Mouse (Mus musculus) embryonic facial prominence, embryonic 12.5 days (tissue): ENCODE measurements around the gene Icmt. TPM values are rescaled to one million over a fixed set of nuclear protein-coding genes. Genes with fewer than 3 reads are reported as not detected.
A peak's percentile ranks its signal among the peaks of the same experiment; 100 is the strongest.

Experiments used
- ATAC-seq: fragments of 200-750 bp; cut with Nextera tagmentation; 2 replicates; pipeline ENCODE4 v1.8.0; 2017; ENCODE audit not compliant: insufficient number of reproducible peaks, insufficient read depth, low FRiP score, low TSS enrichment
- H3K27ac ChIP-seq: fragments of 300-500 bp; sonication (generic); 2 replicates; pipeline ENCODE4 v1.5.1; 2016; ENCODE audit warnings: mild to moderate bottlenecking
- H3K27me3 ChIP-seq: fragments of 300-500 bp; sonication (generic); 2 replicates; pipeline ENCODE4 v1.6.1; 2016; ENCODE audit warnings: mild to moderate bottlenecking, moderate library complexity
- H3K36me3 ChIP-seq: fragments of 300-500 bp; sonication (generic); 2 replicates; pipeline ENCODE4 v1.6.1; 2016; ENCODE audit warnings: mild to moderate bottlenecking
- H3K4me1 ChIP-seq: fragments of 300-500 bp; sonication (generic); 2 replicates; pipeline ENCODE4 v1.6.1; 2016
- H3K4me2 ChIP-seq: fragments of 300-500 bp; sonication (generic); replicated peaks from 2 replicates; pipeline ENCODE4 v1.6.1; 2016; ENCODE audit warnings: mild to moderate bottlenecking, moderate library complexity
- H3K4me3 ChIP-seq: fragments of 300-500 bp; sonication (generic); 2 replicates; pipeline ENCODE4 v1.5.1; 2016; ENCODE audit warnings: mild to moderate bottlenecking
- H3K9ac ChIP-seq: fragments of 300-500 bp; sonication (generic); 2 replicates; pipeline ENCODE4 v1.6.1; 2016; ENCODE audit warnings: mild to moderate bottlenecking, moderate library complexity
- H3K9me3 ChIP-seq: fragments of 300-500 bp; sonication (generic); 2 replicates; pipeline ENCODE4 v1.6.1; 2016; ENCODE audit warnings: mild to moderate bottlenecking, moderate library complexity
- WGBS: fragments of 180-500 bp; shearing (Covaris S2); methylation state at CpG from one replicate; pipeline ENCODE4 v1.1.7; 2016; 5-methylcytosine and 5-hydroxymethylcytosine counted together
- polyA plus RNA-seq: library from polyadenylated mRNA; unstranded; fragments of >200 nt; fragmentation: Nextera tagmentation; extraction: Ambion mirVana; gene quantifications from 2 replicates; pipeline ENCODE4 v1.2.1, GENCODE M21; 2016

Icmt gene
- polyA plus RNA-seq, 1 experiment from 2014 or later: 30.3 TPM

- no peak overlapping the region for H3K4me2 ChIP-seq
- 0 out of 2 replicates have a peak, but pooled peaks cover 5% of the 10 kb centered on the region for H3K4me1 ChIP-seq
- H3K36me3 ChIP-seq: peaks cover 33% of the 10 kb centered on the region
- WGBS: 75% methylated on average over 9 of the region's 9 CpGs
- H3K4me3 ChIP-seq: no peak overlapping the region
- H3K9ac ChIP-seq: no peak overlapping the region
- H3K9me3 ChIP-seq: no peaks in the 10 kb centered on the region
- H3K27ac ChIP-seq: no peak overlapping the region
- H3K27me3 ChIP-seq: peaks cover 33% of the 10 kb centered on the region
- no peak for ATAC-seq
These were observed 10.5 kb downstream of the Icmt start for GRCm38 (mm10) chr4:152307542-152307941.

GRCm38 (mm10) chr4:152312186-152312585, 15.2 kb downstream of the Icmt start:
- H3K27me3 ChIP-seq: peaks cover 80% of the 10 kb centered on the region
- H3K36me3 ChIP-seq: 0 out of 2 replicates have a peak, but pooled peaks cover 8% of the 10 kb centered on the region
- no peak overlapping the region for H3K9ac ChIP-seq
- H3K4me1 ChIP-seq: peaks cover 25% of the 10 kb centered on the region
- H3K4me3 ChIP-seq: no peak overlapping the region; the same call in 1 of the 2 replicates
- ATAC-seq: no peak
- no peak overlapping the region for H3K27ac ChIP-seq
- 4% methylated on average over 14 of the region's 14 CpGs for WGBS
- no peaks in the 10 kb centered on the region for H3K9me3 ChIP-seq
- H3K4me2 ChIP-seq: peak overlapping the region; percentile 51

- peak overlapping the region; percentile 28 for H3K4me3 ChIP-seq
- no peak for ATAC-seq
- 0 out of 2 replicates have a peak, but pooled peaks cover 8% of the 10 kb centered on the region for H3K36me3 ChIP-seq
- peak overlapping the region; percentile 51 for H3K4me2 ChIP-seq
- H3K4me1 ChIP-seq: peaks cover 25% of the 10 kb centered on the region
- H3K27ac ChIP-seq: no peak overlapping the region
- under 1% methylated on average over 29 of the region's 29 CpGs for WGBS
- 0 out of 2 replicates have a peak overlapping the region, but pooled peaks have one; percentile 19 for H3K9ac ChIP-seq
- H3K27me3 ChIP-seq: peaks cover 90% of the 10 kb centered on the region
- no peaks in the 10 kb centered on the region for H3K9me3 ChIP-seq
These were observed 16.2 kb downstream of the Icmt start for GRCm38 (mm10) chr4:152313211-152313632.

- ATAC-seq: no peak
- Histone ChIP-seq H3K4me3 (peak overlapping the region; percentile 28), H3K4me2 (peak overlapping the region; percentile 51)
These were observed 16.9 kb downstream of the Icmt start for GRCm38 (mm10) chr4:152313934-152314333.

GRCm38 (mm10) chr4:152315498-152316213, 18.6 kb downstream of the Icmt start:
- Histone ChIP-seq H3K9me3 (no peaks in the 10 kb centered on the region), H3K4me2 (peak overlapping the region; percentile 52), H3K9ac (no peak overlapping the region), H3K4me1 (peaks cover 25% of the 10 kb centered on the region), H3K27me3 (peaks cover 81% of the 10 kb centered on the region), H3K4me3 (peak overlapping the region; percentile 29), H3K27ac (no peak overlapping the region), H3K36me3 (no peaks in the 10 kb centered on the region)
- no peak for ATAC-seq
- WGBS: 1% methylated on average over 43 of the region's 43 CpGs

More at GRCm38 (mm10) chr4:152313934-152314333, 16.9 kb downstream of the Icmt start:
- H3K9me3 ChIP-seq: no peaks in the 10 kb centered on the region
- no peak overlapping the region for H3K9ac ChIP-seq
- 0 out of 2 replicates have a peak, but pooled peaks cover 3% of the 10 kb centered on the region for H3K36me3 ChIP-seq
- no peak overlapping the region for H3K27ac ChIP-seq
- peaks cover 95% of the 10 kb centered on the region for H3K27me3 ChIP-seq
- H3K4me1 ChIP-seq: peaks cover 25% of the 10 kb centered on the region

- Histone ChIP-seq H3K36me3 (no peaks in the 10 kb centered on the region), H3K9ac (no peak overlapping the region), H3K4me1 (peaks cover 19% of the 10 kb centered on the region), H3K9me3 (no peaks in the 10 kb centered on the region), H3K4me3 (no peak overlapping the region), H3K4me2 (no peak overlapping the region), H3K27me3 (peaks cover 61% of the 10 kb centered on the region), H3K27ac (no peak overlapping the region)
- no peak for ATAC-seq
- WGBS: 78% methylated on average over 6 of the region's 6 CpGs
These were observed 20.6 kb downstream of the Icmt start for GRCm38 (mm10) chr4:152317631-152318033.

GRCm38 (mm10) chr4:152318517-152319234, 21.6 kb downstream of the Icmt start, which contains the start of gene Rnf207:
TSS of gene Rnf207 (minus strand) at chr4:152318993.
- H3K36me3 ChIP-seq: no peaks in the 10 kb centered on the region
- no peak; the same call in 1 of the 2 replicates for ATAC-seq
- 4% methylated on average over 26 of the region's 26 CpGs for WGBS

GRCm38 (mm10) chr4:152321464-152321863, 24.4 kb downstream of the Icmt start:
- Histone ChIP-seq H3K27ac (no peak overlapping the region), H3K4me2 (no peak overlapping the region), H3K4me1 (peaks cover under 1% of the 10 kb centered on the region; the same call in 1 of the 2 replicates), H3K4me3 (no peak overlapping the region), H3K9me3 (no peaks in the 10 kb centered on the region), H3K36me3 (no peaks in the 10 kb centered on the region), H3K9ac (no peak overlapping the region; the same call in 1 of the 2 replicates), H3K27me3 (peaks cover 22% of the 10 kb centered on the region)
- WGBS: 31% methylated on average over 5 of the region's 5 CpGs
- no peak for ATAC-seq

More at GRCm38 (mm10) chr4:152318517-152319234, 21.6 kb downstream of the Icmt start, which contains the start of gene Rnf207:
- H3K27ac ChIP-seq: no peak within 1 kb of the TSS
- H3K4me2 ChIP-seq: peak within 1 kb of the TSS; percentile 32
- peak within 1 kb of the TSS; percentile 9; the same call in 1 of the 2 replicates for H3K4me3 ChIP-seq
- no peak within 1 kb of the TSS for H3K9ac ChIP-seq
- H3K27me3 ChIP-seq: peaks cover 50% of the 10 kb centered on the region
- peaks cover 9% of the 10 kb centered on the region for H3K4me1 ChIP-seq
- H3K9me3 ChIP-seq: no peaks in the 10 kb centered on the region

- ATAC-seq: 0 out of 2 replicates have a peak, but pooled peaks have one; percentile 39
- Histone ChIP-seq H3K9ac (no peak overlapping the region), H3K4me1 (peaks cover 14% of the 10 kb centered on the region), H3K27ac (no peak overlapping the region), H3K36me3 (peaks cover 23% of the 10 kb centered on the region), H3K9me3 (no peaks in the 10 kb centered on the region), H3K4me3 (peak overlapping the region; percentile 77), H3K27me3 (no peaks in the 10 kb centered on the region), H3K4me2 (peak overlapping the region; percentile 73; the same call in 1 of the 2 replicates)
- WGBS: 56% methylated on average over 16 of the region's 16 CpGs
These were observed 27.9 kb downstream of the Icmt start for GRCm38 (mm10) chr4:152324641-152325562.

GRCm38 (mm10) chr4:152325574-152326411, 28.8 kb downstream of the Icmt start, which contains the start of gene Rpl22:
TSS of gene Rpl22 (plus strand) at chr4:152325742.
- Histone ChIP-seq H3K9ac (peak within 1 kb of the TSS; percentile 88), H3K4me2 (peak within 1 kb of the TSS; percentile 73), H3K4me3 (peak within 1 kb of the TSS; percentile 77), H3K27me3 (no peaks in the 10 kb centered on the region), H3K9me3 (no peaks in the 10 kb centered on the region), H3K27ac (peak within 1 kb of the TSS; percentile 55), H3K4me1 (peaks cover 14% of the 10 kb centered on the region), H3K36me3 (peaks cover 32% of the 10 kb centered on the region)
- WGBS: under 1% methylated on average over 70 of the region's 70 CpGs
- ATAC-seq: peak; percentile 89
